Mouse (Mus musculus) embryonic facial prominence, embryonic 14.5 days (tissue): ENCODE results near the gene Megf6. TPM values are rescaled to one million over a fixed set of nuclear protein-coding genes. Genes with fewer than 3 reads are reported as not detected.

Experiments used
- ATAC-seq: fragments of 200-750 bp; cut with Nextera tagmentation; 2 replicates; pipeline ENCODE4 v1.8.0; 2017; ENCODE audit warnings: low read depth, moderate number of reproducible peaks, moderate TSS enrichment
- DNase-seq: peaks from one replicate; pipeline ENCODE4 v3.0.0-alpha.2; 2015; ENCODE audit warnings: low spot score
- H3K27ac ChIP-seq: fragments of 300-500 bp; sonication (generic); replicated peaks from 2 replicates; pipeline ENCODE4 v1.5.1; 2014; ENCODE audit warnings: low read depth, mild to moderate bottlenecking, low read length, moderate library complexity
- H3K27me3 ChIP-seq: fragments of 300-500 bp; sonication (generic); replicated peaks from 2 replicates; pipeline ENCODE4 v1.6.1; 2014; ENCODE audit warnings: low read length; ENCODE audit not compliant: control insufficient read depth, insufficient read depth
- H3K36me3 ChIP-seq: fragments of 300-500 bp; sonication (generic); 2 replicates; pipeline ENCODE4 v1.6.1; 2014; ENCODE audit warnings: low read length, mixed read lengths; ENCODE audit not compliant: control insufficient read depth, insufficient read depth
- H3K4me1 ChIP-seq: fragments of 300-500 bp; sonication (generic); 2 replicates; pipeline ENCODE4 v1.6.1; 2014; ENCODE audit warnings: antibody characterized with exemption, low read length; ENCODE audit not compliant: control insufficient read depth, insufficient read depth
- H3K4me2 ChIP-seq: fragments of 300-500 bp; sonication (generic); 2 replicates; pipeline ENCODE4 v1.6.1; 2014; ENCODE audit warnings: low read depth, mild to moderate bottlenecking, low read length, moderate library complexity, mixed read lengths
- H3K4me3 ChIP-seq: fragments of 300-500 bp; sonication (generic); 2 replicates; pipeline ENCODE4 v1.5.1; 2014; ENCODE audit warnings: low read depth, mild to moderate bottlenecking, low read length
- H3K9ac ChIP-seq: fragments of 300-500 bp; sonication (generic); 2 replicates; pipeline ENCODE4 v1.6.1; 2014; ENCODE audit warnings: low read depth, mild to moderate bottlenecking, low read length, moderate library complexity, mixed read lengths
- H3K9me3 ChIP-seq: fragments of 300-500 bp; sonication (generic); 2 replicates; pipeline ENCODE4 v1.6.1; 2016; ENCODE audit warnings: low read length; ENCODE audit not compliant: control insufficient read depth
- WGBS: fragments of 180-500 bp; shearing (Covaris S2); extraction: QIAGEN DNeasy Blood & Tissue Kit; methylation state at CpG from one replicate; pipeline ENCODE4 v1.1.7; 2014; 5-methylcytosine and 5-hydroxymethylcytosine counted together
- polyA plus RNA-seq: library from polyadenylated mRNA; unstranded; fragments of >200 nt; fragmentation: Nextera tagmentation; extraction: Ambion mirVana; gene quantifications from 2 replicates; pipeline ENCODE4 v1.2.1, GENCODE M21; 2014

Gene Megf6
- polyA plus RNA-seq, 1 experiment from 2014 or later = 91.2 TPM

- peaks cover 58% of the 10 kb centered on the region for H3K27me3 ChIP-seq
- 54% methylated on average over 5 of the region's 5 CpGs for WGBS
- no peak overlapping the region for H3K9ac ChIP-seq
- H3K4me2 ChIP-seq = no peak overlapping the region
- H3K36me3 ChIP-seq = no peaks in the 10 kb centered on the region
- ATAC-seq = no peak
- no peak for DNase-seq
- no peak overlapping the region for H3K27ac ChIP-seq
- no peak overlapping the region for H3K4me3 ChIP-seq
- H3K9me3 ChIP-seq = no peaks in the 10 kb centered on the region
- 0 out of 2 replicates have a peak, but pooled peaks cover 5% of the 10 kb centered on the region for H3K4me1 ChIP-seq
Observed at GRCm38 (mm10) chr4:154137139-154137538, 33.4 kb upstream of the Megf6 start.

- peaks cover 11% of the 10 kb centered on the region for H3K4me1 ChIP-seq
- H3K27me3 ChIP-seq = peaks cover 58% of the 10 kb centered on the region
- peak overlapping the region; percentile 60 for H3K9ac ChIP-seq
- ATAC-seq = no peak
- no peaks in the 10 kb centered on the region for H3K36me3 ChIP-seq
- no peak for DNase-seq
- peak overlapping the region; percentile 92 for H3K4me2 ChIP-seq
- WGBS = 3% methylated on average over 15 of the region's 59 CpGs
- H3K9me3 ChIP-seq = no peaks in the 10 kb centered on the region
- H3K4me3 ChIP-seq = peak overlapping the region; percentile 72
- H3K27ac ChIP-seq = no peak overlapping the region
Observed at GRCm38 (mm10) chr4:154139671-154140181, 30.8 kb upstream of the Megf6 start.

GRCm38 (mm10) chr4:154140182-154140212, 30.5 kb upstream of the Megf6 start, which contains the start of gene Trp73:
Gene Trp73, minus strand, starts transcription at chr4:154140208.
- Histone ChIP-seq H3K9ac (peak within 1 kb of the TSS; percentile 60), H3K27ac (no peak within 1 kb of the TSS), H3K36me3 (no peaks in the 10 kb centered on the region), H3K4me1 (peaks cover 11% of the 10 kb centered on the region), H3K9me3 (no peaks in the 10 kb centered on the region), H3K4me2 (peak within 1 kb of the TSS; percentile 92), H3K27me3 (peaks cover 58% of the 10 kb centered on the region), H3K4me3 (peak within 1 kb of the TSS; percentile 72)
- no peak for ATAC-seq
- no peak for DNase-seq
- WGBS = no CpG with 5 or more reads among the region's 4 CpGs

GRCm38 (mm10) chr4:154140213-154141008, 30.1 kb upstream of the Megf6 start:
- Histone ChIP-seq H3K36me3 (0 out of 2 replicates have a peak, but pooled peaks cover 3% of the 10 kb centered on the region), H3K4me2 (peak overlapping the region; percentile 92), H3K9me3 (no peaks in the 10 kb centered on the region), H3K27me3 (peaks cover 58% of the 10 kb centered on the region), H3K9ac (peak overlapping the region; percentile 60), H3K4me1 (peaks cover 11% of the 10 kb centered on the region), H3K4me3 (peak overlapping the region; percentile 72), H3K27ac (no peak overlapping the region)
- ATAC-seq (no peak), DNase-seq (no peak)
- WGBS = 2% methylated on average over 34 of the region's 46 CpGs

- H3K9me3 ChIP-seq = no peaks in the 10 kb centered on the region
- WGBS = 1% methylated on average over 42 of the region's 42 CpGs
- H3K4me1 ChIP-seq = peaks cover 11% of the 10 kb centered on the region
- H3K27ac ChIP-seq = no peak overlapping the region
- H3K4me2 ChIP-seq = peak overlapping the region; percentile 92; the same call in 1 of the 2 replicates
- H3K27me3 ChIP-seq = peaks cover 55% of the 10 kb centered on the region
- peak overlapping the region; percentile 72 for H3K4me3 ChIP-seq
- H3K36me3 ChIP-seq = 0 out of 2 replicates have a peak, but pooled peaks cover 6% of the 10 kb centered on the region
- ATAC-seq = no peak
- no peak overlapping the region for H3K9ac ChIP-seq
- DNase-seq = no peak
Observed at GRCm38 (mm10) chr4:154141009-154141867, 29.3 kb upstream of the Megf6 start.

GRCm38 (mm10) chr4:154142211-154143040, 28.1 kb upstream of the Megf6 start, which contains the start of gene Wrap73:
Gene Wrap73, plus strand, starts transcription at chr4:154142372.
- H3K36me3 ChIP-seq = peaks cover 14% of the 10 kb centered on the region; the same call in 1 of the 2 replicates
- peaks cover 46% of the 10 kb centered on the region for H3K27me3 ChIP-seq
- H3K27ac ChIP-seq = peak within 1 kb of the TSS; percentile 82
- no peaks in the 10 kb centered on the region for H3K9me3 ChIP-seq
- 3% methylated on average over 44 of the region's 49 CpGs for WGBS
- DNase-seq (peak; percentile 97), ATAC-seq (peak; percentile 96)
- H3K4me3 ChIP-seq = peak within 1 kb of the TSS; percentile 72
- H3K9ac ChIP-seq = peak within 1 kb of the TSS; percentile 75
- H3K4me2 ChIP-seq = peak within 1 kb of the TSS; percentile 82
- peaks cover 11% of the 10 kb centered on the region for H3K4me1 ChIP-seq

GRCm38 (mm10) chr4:154144712-154145111, 25.8 kb upstream of the Megf6 start:
- H3K4me3 ChIP-seq = no peak overlapping the region
- no peak overlapping the region for H3K4me2 ChIP-seq
- ATAC-seq (no peak), DNase-seq (no peak)
- WGBS = 80% methylated on average over 3 of the region's 3 CpGs
- peaks cover 11% of the 10 kb centered on the region for H3K4me1 ChIP-seq
- peaks cover 23% of the 10 kb centered on the region for H3K27me3 ChIP-seq
- H3K27ac ChIP-seq = no peak overlapping the region
- no peak overlapping the region for H3K9ac ChIP-seq
- no peaks in the 10 kb centered on the region for H3K9me3 ChIP-seq
- H3K36me3 ChIP-seq = peaks cover 28% of the 10 kb centered on the region; the same call in 1 of the 2 replicates

GRCm38 (mm10) chr4:154146342-154146741, 24.2 kb upstream of the Megf6 start:
- no peak overlapping the region for H3K9ac ChIP-seq
- H3K4me2 ChIP-seq = no peak overlapping the region
- peaks cover 7% of the 10 kb centered on the region for H3K27me3 ChIP-seq
- DNase-seq = no peak
- H3K36me3 ChIP-seq = peaks cover 37% of the 10 kb centered on the region
- 80% methylated on average over 10 of the region's 10 CpGs for WGBS
- peaks cover 6% of the 10 kb centered on the region for H3K4me1 ChIP-seq
- ATAC-seq = no peak
- H3K27ac ChIP-seq = no peak overlapping the region
- H3K4me3 ChIP-seq = no peak overlapping the region
- no peaks in the 10 kb centered on the region for H3K9me3 ChIP-seq
